Mouse (Mus musculus): ENCODE data around the gene Spef2. TPM values are rescaled to one million over a fixed set of nuclear protein-coding genes. Genes with fewer than 3 reads are reported as not detected.
"Not testable (repeated sequence)": the region's sequence is repeated elsewhere in the genome, so short reads cannot be mapped to it uniquely, and the experiment has no call there.

Spef2 gene
- total RNA-seq (2014; rRNA removed): 0.07 and 0.09 TPM in 2 replicates
- polyA plus RNA-seq (2012; rRNA removed): 0.02 TPM in 1 of 2 replicates, not detected in the other

DNA sequence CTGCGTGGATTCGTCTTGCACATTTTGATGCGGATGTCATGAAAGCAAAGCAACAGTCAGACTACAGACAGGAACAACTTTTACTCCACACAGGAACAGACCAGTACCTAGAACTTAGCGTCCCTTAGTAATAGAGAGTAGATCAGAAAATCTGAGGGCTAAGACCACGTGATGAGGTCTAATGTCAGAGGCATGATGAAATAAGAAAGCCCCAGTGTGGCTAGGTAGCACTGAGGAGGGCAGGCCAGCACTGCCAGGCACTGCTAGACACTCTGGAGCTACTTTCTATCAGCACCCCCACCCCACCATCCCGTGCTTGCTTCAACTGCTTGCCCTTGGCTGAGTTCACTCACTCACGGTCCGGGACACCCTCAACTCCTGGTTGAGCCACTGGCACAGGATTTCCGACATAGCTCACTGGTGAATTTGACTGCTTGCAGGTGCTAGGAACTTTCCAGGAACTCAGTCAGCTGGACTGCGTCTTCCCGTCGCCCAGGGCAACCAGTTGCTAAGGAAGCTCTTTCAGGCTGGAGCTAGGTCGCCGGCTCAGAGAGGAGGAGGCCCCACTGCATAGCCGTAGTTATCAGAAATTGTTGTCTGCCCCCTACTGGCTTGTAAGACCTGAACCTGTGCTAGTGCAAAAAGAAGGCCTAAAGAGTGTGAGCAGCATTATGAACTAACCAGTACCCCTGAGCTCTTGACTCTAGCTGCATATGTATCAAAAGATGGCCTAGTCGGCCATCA lies at the start of gene Spef2:
Gene Spef2 (minus strand): TSS at position 510 of the 744 bp plus-strand sequence.
- Histone ChIP-seq H3K9ac (ENCODE audit: low read depth, low read length) (no peak within 1 kb of the TSS), H3K4me3 (ENCODE audit: insufficient read depth, low read depth, low read length) (peak within 1 kb of the TSS; percentile 11; the same call in 1 of the 2 replicates), H3K27me3 (ENCODE audit: control insufficient read depth, insufficient read depth, low read length) (no peaks in the 10 kb centered on the region), H3K27ac (replicated peaks; ENCODE audit: insufficient read depth, low read depth, low read length) (no peak within 1 kb of the TSS), H3K4me1 (ENCODE audit: control insufficient read depth, insufficient read depth, low read length) (no peaks in the 10 kb centered on the region), H3K36me3 (ENCODE audit: control insufficient read depth, insufficient read depth, low read length) (no peaks in the 10 kb centered on the region), H3K79me2 (ENCODE audit: control insufficient read depth, insufficient read depth, low read length) (no peaks in the 10 kb centered on the region)
- 36% methylated on average over 16 of the region's 16 CpGs for WGBS
- DNase-seq (ENCODE audit: extremely low read depth, low read depth, low spot score): peak; percentile 43
- no peak for TF ChIP-seq POLR2A (IDR thresholded peaks at IDR 0.05; ENCODE audit: extremely low read depth, insufficient read depth, low read length)
- TF ChIP-seq CTCF (IDR thresholded peaks at IDR 0.05; ENCODE audit: low read depth, low read length): peak; percentile 17; the same call in 1 of the 2 replicates

- H3K36me3 ChIP-seq (ENCODE audit: control insufficient read depth, insufficient read depth, low read length): no peaks in the 10 kb centered on the region
- no peak overlapping the region for H3K4me3 ChIP-seq (ENCODE audit: insufficient read depth, low read depth, low read length)
- 84% methylated on average over 3 of the region's 3 CpGs for WGBS
- DNase-seq (ENCODE audit: extremely low read depth, low read depth, low spot score): no peak
- no peak overlapping the region for H3K27ac ChIP-seq (replicated peaks; ENCODE audit: insufficient read depth, low read depth, low read length)
- no peak overlapping the region for H3K9ac ChIP-seq (ENCODE audit: low read depth, low read length)
- TF ChIP-seq CTCF (IDR thresholded peaks at IDR 0.05; ENCODE audit: low read depth, low read length): no peak
- TF ChIP-seq POLR2A (IDR thresholded peaks at IDR 0.05; ENCODE audit: extremely low read depth, insufficient read depth, low read length): no peak
- no peaks in the 10 kb centered on the region for H3K27me3 ChIP-seq (ENCODE audit: control insufficient read depth, insufficient read depth, low read length)
- no peaks in the 10 kb centered on the region for H3K79me2 ChIP-seq (ENCODE audit: control insufficient read depth, insufficient read depth, low read length)
- H3K4me1 ChIP-seq (ENCODE audit: control insufficient read depth, insufficient read depth, low read length): no peaks in the 10 kb centered on the region
Observed at GRCm38 (mm10) chr15:9794131-9794530, 45.5 kb upstream of the Spef2 start.

DNA sequence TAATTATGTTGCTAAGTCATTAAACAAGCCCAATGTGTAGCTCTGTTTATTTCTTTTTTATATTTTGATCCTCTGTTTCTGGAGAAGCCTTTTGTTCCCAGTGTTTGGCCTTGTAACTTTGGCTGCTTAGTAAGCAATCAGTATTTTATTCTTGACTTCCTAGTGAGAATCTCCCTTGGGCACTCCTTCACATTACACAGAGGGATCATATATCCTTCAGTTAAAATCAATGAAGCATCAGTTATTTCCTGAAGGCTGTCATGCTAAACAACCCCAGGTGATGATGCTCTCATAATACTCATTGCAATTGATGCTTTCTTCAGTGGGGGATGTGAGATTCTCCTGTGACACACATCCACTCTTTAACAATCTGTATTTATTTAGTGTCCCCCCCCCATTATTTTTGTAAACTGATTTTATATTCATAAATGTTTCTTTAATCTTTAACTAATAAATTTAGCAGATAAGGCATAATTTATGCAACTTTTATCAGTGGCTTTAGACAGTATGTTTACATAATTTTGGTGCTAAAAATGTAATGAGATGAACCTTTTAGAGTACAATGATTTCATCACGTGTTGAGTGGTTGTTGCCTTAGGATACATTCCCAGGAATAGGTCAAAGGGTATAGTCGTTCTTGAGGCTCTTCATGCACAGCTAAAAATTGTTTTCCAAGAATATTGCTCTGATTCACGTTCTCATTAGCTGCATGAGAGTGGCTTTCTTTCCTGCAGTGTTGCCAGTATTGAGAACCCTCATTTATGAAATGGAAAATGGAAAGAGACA lies 39.8 kb upstream of the Spef2 start:
- Histone ChIP-seq H3K79me2 (ENCODE audit: control insufficient read depth, insufficient read depth, low read length) (no peaks in the 10 kb centered on the region), H3K9ac (ENCODE audit: low read depth, low read length) (no peak overlapping the region), H3K36me3 (ENCODE audit: control insufficient read depth, insufficient read depth, low read length) (no peaks in the 10 kb centered on the region), H3K4me1 (ENCODE audit: control insufficient read depth, insufficient read depth, low read length) (no peaks in the 10 kb centered on the region), H3K27ac (replicated peaks; ENCODE audit: insufficient read depth, low read depth, low read length) (no peak overlapping the region), H3K4me3 (ENCODE audit: insufficient read depth, low read depth, low read length) (no peak overlapping the region), H3K27me3 (ENCODE audit: control insufficient read depth, insufficient read depth, low read length) (no peaks in the 10 kb centered on the region)
- WGBS: 39% methylated on average over 3 of the region's 3 CpGs
- TF ChIP-seq POLR2A (IDR thresholded peaks at IDR 0.05; ENCODE audit: extremely low read depth, insufficient read depth, low read length) (no peak), CTCF (IDR thresholded peaks at IDR 0.05; ENCODE audit: low read depth, low read length) (no peak)
- no peak for DNase-seq (ENCODE audit: extremely low read depth, low read depth, low spot score)

GRCm38 (mm10) chr15:9774222-9775142 lies 25.8 kb upstream of the Spef2 start:
- H3K9ac ChIP-seq (ENCODE audit: low read depth, low read length); H3K79me2 ChIP-seq (ENCODE audit: control insufficient read depth, insufficient read depth, low read length); H3K4me3 ChIP-seq (ENCODE audit: insufficient read depth, low read depth, low read length); H3K36me3 ChIP-seq (ENCODE audit: control insufficient read depth, insufficient read depth, low read length); H3K4me1 ChIP-seq (ENCODE audit: control insufficient read depth, insufficient read depth, low read length); H3K27me3 ChIP-seq (ENCODE audit: control insufficient read depth, insufficient read depth, low read length); H3K27ac ChIP-seq (replicated peaks; ENCODE audit: insufficient read depth, low read depth, low read length); DNase-seq (ENCODE audit: extremely low read depth, low read depth, low spot score): not testable (repeated sequence)
- 91% methylated on average over 6 of the region's 6 CpGs for WGBS

GRCm38 (mm10) chr15:9768184-9768918 lies 19.7 kb upstream of the Spef2 start:
- Histone ChIP-seq H3K79me2 (ENCODE audit: control insufficient read depth, insufficient read depth, low read length) (no peaks in the 10 kb centered on the region), H3K9ac (ENCODE audit: low read depth, low read length) (no peak overlapping the region), H3K27me3 (ENCODE audit: control insufficient read depth, insufficient read depth, low read length) (no peaks in the 10 kb centered on the region), H3K4me3 (ENCODE audit: insufficient read depth, low read depth, low read length) (no peak overlapping the region), H3K36me3 (ENCODE audit: control insufficient read depth, insufficient read depth, low read length) (no peaks in the 10 kb centered on the region), H3K4me1 (ENCODE audit: control insufficient read depth, insufficient read depth, low read length) (no peaks in the 10 kb centered on the region), H3K27ac (replicated peaks; ENCODE audit: insufficient read depth, low read depth, low read length) (no peak overlapping the region)
- DNase-seq (ENCODE audit: extremely low read depth, low read depth, low spot score): no peak
- TF ChIP-seq CTCF (IDR thresholded peaks at IDR 0.05; ENCODE audit: low read depth, low read length) (no peak), POLR2A (IDR thresholded peaks at IDR 0.05; ENCODE audit: extremely low read depth, insufficient read depth, low read length) (no peak)
- 63% methylated on average over 4 of the region's 4 CpGs for WGBS
